Mouse (Mus musculus) spleen, adult 2 months (tissue): ENCODE data around the gene C1qtnf7. TPM values are rescaled to one million over a fixed set of nuclear protein-coding genes. Genes with fewer than 3 reads are reported as not detected.

Source experiments
- DNase-seq, 2 experiments: peaks; one replicate each; pipeline versions ENCODE4 v3.0.0 to v3.0.0-alpha.2; 2012 to 2021; ENCODE audit warnings: low spot score in 2 of 2, low read depth in 1 of 2
- H3K27ac ChIP-seq: fragments of 200-500 bp; 2 replicates; pipeline ENCODE4 v1.5.1; 2012; ENCODE audit warnings: low read length, inconsistent platforms; ENCODE audit not compliant: insufficient read depth
- H3K27me3 ChIP-seq: fragments of 200-500 bp; 2 replicates; pipeline ENCODE4 v1.6.1; 2012; ENCODE audit warnings: mild to moderate bottlenecking, moderate library complexity, low read length, inconsistent platforms; ENCODE audit not compliant: control insufficient read depth, insufficient read depth
- H3K36me3 ChIP-seq: fragments of 200-500 bp; 2 replicates; pipeline ENCODE4 v1.6.1; 2012; ENCODE audit warnings: mild to moderate bottlenecking, low read length, inconsistent platforms; ENCODE audit not compliant: control insufficient read depth, insufficient read depth
- H3K4me1 ChIP-seq: fragments of 200-500 bp; 2 replicates; pipeline ENCODE4 v1.6.1; 2011; ENCODE audit warnings: inconsistent platforms; ENCODE audit not compliant: control insufficient read depth, insufficient read depth, insufficient read length
- H3K4me3 ChIP-seq: fragments of 200-500 bp; 2 replicates; pipeline ENCODE4 v1.5.1; 2011; ENCODE audit warnings: mild to moderate bottlenecking, inconsistent platforms; ENCODE audit not compliant: insufficient read depth, insufficient read length; ENCODE audit errors: extremely low read depth
- CTCF ChIP-seq: fragments of 200-500 bp; IDR thresholded peaks from 2 replicates; pipeline ENCODE4 v1.5.1; 2011; ENCODE audit warnings: mild to moderate bottlenecking, inconsistent platforms; ENCODE audit not compliant: insufficient read depth, insufficient read length, insufficient replicate concordance; ENCODE audit errors: extremely low read depth
- POLR2A ChIP-seq: fragments of 200-500 bp; IDR thresholded peaks from 2 replicates; pipeline ENCODE4 v1.6.1; 2011; ENCODE audit warnings: low read depth, low read length, inconsistent platforms
- WGBS: fragments of 180-500 bp; shearing (Covaris S2); methylation state at CpG from one replicate; pipeline ENCODE4 v1.1.7; 2018; 5-methylcytosine and 5-hydroxymethylcytosine counted together
- polyA plus RNA-seq: library from polyadenylated mRNA; depleted of rRNA; stranded (reverse); fragments of >200 nt; gene quantifications from 2 replicates; pipeline ENCODE4 v1.2.3, GENCODE M21; 2012

C1qtnf7 gene
- polyA plus RNA-seq, 1 experiment: 4.8 TPM

- 36% methylated on average over 9 of the region's 9 CpGs for WGBS
- Histone ChIP-seq H3K27me3 (no peaks in the 10 kb centered on the region), H3K4me1 (no peaks in the 10 kb centered on the region), H3K36me3 (no peaks in the 10 kb centered on the region), H3K27ac (no peak overlapping the region), H3K4me3 (no peak overlapping the region)
- DNase-seq: no peak
- no peak for TF ChIP-seq POLR2A
- TF ChIP-seq CTCF: no peak
These were observed 119.3 kb downstream of the C1qtnf7 start for GRCm38 (mm10) chr5:43634602-43635081.

- no peaks in the 10 kb centered on the region for H3K36me3 ChIP-seq
- H3K27ac ChIP-seq: no peak overlapping the region
- H3K27me3 ChIP-seq: no peaks in the 10 kb centered on the region
- 90% methylated on average over 4 of the region's 4 CpGs for WGBS
- DNase-seq: no peak
- no peaks in the 10 kb centered on the region for H3K4me1 ChIP-seq
- H3K4me3 ChIP-seq: no peak overlapping the region
- TF ChIP-seq POLR2A: no peak
- no peak for TF ChIP-seq CTCF
These were observed 129.7 kb downstream of the C1qtnf7 start for GRCm38 (mm10) chr5:43645020-43645419.

GRCm38 (mm10) chr5:43647098-43647774, 131.9 kb downstream of the C1qtnf7 start:
- H3K27me3 ChIP-seq: no peaks in the 10 kb centered on the region
- H3K4me1 ChIP-seq: no peaks in the 10 kb centered on the region
- no peaks in the 10 kb centered on the region for H3K36me3 ChIP-seq
- no peak overlapping the region for H3K27ac ChIP-seq
- no peak for DNase-seq
- H3K4me3 ChIP-seq: no peak overlapping the region
- 88% methylated on average over 12 of the region's 12 CpGs for WGBS
- TF ChIP-seq POLR2A (no peak), CTCF (no peak)

GRCm38 (mm10) chr5:43661498-43661897, 146.2 kb downstream of the C1qtnf7 start:
- WGBS: 87% methylated on average over 3 of the region's 3 CpGs
- H3K4me1 ChIP-seq: no peaks in the 10 kb centered on the region
- H3K36me3 ChIP-seq: no peaks in the 10 kb centered on the region
- DNase-seq: no peak
- H3K4me3 ChIP-seq: no peak overlapping the region
- TF ChIP-seq CTCF (no peak), POLR2A (no peak)
- H3K27ac ChIP-seq: no peak overlapping the region
- no peaks in the 10 kb centered on the region for H3K27me3 ChIP-seq

- peak within 1 kb of the TSS; percentile 21; the same call in 1 of the 2 replicates for H3K4me3 ChIP-seq
- DNase-seq: no peak
- 26% methylated on average over 19 of the region's 19 CpGs for WGBS
- no peaks in the 10 kb centered on the region for H3K36me3 ChIP-seq
- TF ChIP-seq CTCF (no peak), POLR2A (no peak)
- 0 out of 2 replicates have a peak within 1 kb of the TSS, but pooled peaks have one; percentile 29 for H3K27ac ChIP-seq
- no peaks in the 10 kb centered on the region for H3K27me3 ChIP-seq
- no peaks in the 10 kb centered on the region for H3K4me1 ChIP-seq
These were observed 146.9 kb downstream of the C1qtnf7 start, which contains the start of gene Cc2d2a for GRCm38 (mm10) chr5:43661997-43662961. Cc2d2a (plus strand) TSS chr5:43662346.

GRCm38 (mm10) chr5:43663531-43663930, 148.2 kb downstream of the C1qtnf7 start:
- no peak for DNase-seq
- no peaks in the 10 kb centered on the region for H3K4me1 ChIP-seq
- 81% methylated on average over 6 of the region's 6 CpGs for WGBS
- H3K27ac ChIP-seq: no peak overlapping the region
- no peaks in the 10 kb centered on the region for H3K27me3 ChIP-seq
- TF ChIP-seq POLR2A (no peak), CTCF (no peak)
- H3K4me3 ChIP-seq: no peak overlapping the region
- no peaks in the 10 kb centered on the region for H3K36me3 ChIP-seq
